Mouse (Mus musculus) thymus, postnatal 10 days (tissue): ENCODE results near the gene Serpine1.
"Not testable (repeated sequence)": the region's sequence is repeated elsewhere in the genome, so short reads cannot be mapped to it uniquely, and the experiment has no call there.

Source experiments
- DNase-seq, 2 experiments: peaks; one replicate each; pipeline ENCODE4 v3.0.0; 2021; ENCODE audit warnings: low spot score in 2 of 2

Serpine1 gene

DNA sequence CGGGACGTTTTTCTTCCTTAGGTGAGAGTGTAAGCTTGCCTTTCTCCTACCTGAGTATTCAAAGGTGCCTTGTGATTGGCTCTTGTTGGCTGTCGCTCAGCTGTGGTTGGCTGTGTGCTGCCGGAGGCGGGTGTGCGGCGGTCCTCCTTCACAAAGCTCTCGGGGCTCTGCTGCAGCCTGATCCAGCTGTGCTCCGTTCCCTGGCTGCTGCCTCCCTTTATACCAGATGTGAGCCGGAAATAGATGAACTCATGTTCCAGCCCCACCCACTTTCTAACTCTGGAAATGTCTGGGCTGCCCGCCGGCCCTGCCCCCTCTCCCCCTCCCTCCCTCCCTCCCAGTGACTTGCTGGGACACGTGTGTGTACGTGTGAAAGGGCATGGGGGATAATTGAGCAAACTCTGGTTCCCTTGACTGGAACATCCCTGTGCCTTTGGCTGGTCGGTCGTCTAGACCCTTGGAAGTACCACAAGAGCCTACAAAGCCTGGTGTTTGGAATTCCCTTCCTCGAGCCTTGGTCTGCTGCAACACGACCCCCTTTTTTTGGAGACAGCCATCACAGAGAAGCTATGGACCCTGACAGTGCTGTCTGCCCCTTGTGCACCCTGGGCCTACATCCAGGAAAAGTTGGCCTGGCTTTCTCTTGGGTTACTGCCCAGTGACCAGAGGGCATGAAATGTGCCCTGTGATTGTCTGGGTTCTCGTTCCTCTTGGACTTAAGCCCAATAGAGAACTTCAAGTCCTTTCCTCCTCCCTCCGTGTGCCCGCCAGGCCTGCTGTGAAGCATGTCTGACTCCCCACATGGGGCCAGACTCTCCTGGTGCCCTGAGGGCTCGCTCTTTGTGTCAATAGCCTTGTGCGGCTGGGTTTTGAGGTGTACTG lies at the start of gene Serpine1:
TSS of gene Serpine1 (minus strand) at position 190 of the 882 bp plus-strand sequence.
- peak; percentile 43 to 56 for DNase-seq

DNA sequence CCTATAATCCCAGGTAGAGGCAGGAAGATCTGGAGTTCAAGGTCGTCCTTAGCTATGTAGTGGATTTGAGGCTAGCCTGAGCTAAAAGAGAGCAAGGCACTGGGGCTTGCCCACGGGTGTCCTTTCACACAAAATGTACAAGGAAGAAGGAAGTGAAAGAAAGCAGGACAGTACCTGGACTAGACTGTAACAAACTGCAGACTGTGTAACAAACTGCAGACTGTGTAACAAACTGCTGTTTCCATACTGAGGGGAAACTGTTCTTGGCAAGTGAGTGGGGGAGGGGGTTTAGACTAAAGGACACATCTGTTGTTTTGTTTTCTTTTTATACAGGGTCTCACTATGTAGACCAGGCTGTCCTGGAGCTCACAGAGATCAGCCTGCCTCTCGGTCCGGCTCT lies 49.2 kb upstream of the Serpine1 start:
- no peak for DNase-seq

DNA sequence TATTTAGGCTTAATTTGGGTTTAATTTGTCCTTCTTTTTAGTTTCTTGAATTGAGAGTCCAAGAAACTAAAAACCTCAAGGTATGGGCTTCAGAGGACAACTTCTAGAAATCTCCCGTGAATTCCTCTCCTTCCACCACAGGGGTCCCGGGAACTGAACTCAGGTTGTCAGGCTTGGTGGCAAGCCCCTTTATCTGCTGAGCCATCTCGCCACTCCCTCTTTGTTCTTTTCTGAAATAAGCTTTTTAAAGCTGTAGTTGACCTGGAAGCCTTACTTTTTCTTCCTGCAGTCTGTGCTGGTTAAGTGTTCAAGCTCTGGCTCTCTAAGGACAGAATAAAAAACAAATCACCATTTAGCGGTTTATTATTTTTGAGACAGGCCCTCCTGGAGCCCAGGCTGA lies 46.8 kb upstream of the Serpine1 start:
- DNase-seq, result no peak

DNA sequence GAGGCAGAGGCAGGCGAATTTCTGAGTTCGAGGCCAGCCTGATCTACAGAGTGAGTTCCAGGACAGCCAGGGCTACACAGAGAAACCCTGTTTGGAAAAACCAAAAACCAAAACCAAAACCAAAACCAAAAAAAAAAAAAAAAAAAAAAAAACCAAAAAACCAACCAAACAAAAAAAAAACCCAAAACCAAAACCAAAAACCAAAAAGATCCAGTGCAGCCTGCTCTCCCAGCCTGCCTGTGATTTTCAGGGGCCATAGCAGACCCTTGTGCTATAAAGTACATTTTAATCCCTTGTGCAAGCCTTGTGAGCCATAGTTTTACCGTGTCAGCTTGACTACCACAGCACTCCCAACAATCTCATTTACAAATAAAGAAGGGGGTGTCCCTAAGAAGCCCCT lies 45.9 kb upstream of the Serpine1 start:
- DNase-seq, result not testable (repeated sequence)

DNA sequence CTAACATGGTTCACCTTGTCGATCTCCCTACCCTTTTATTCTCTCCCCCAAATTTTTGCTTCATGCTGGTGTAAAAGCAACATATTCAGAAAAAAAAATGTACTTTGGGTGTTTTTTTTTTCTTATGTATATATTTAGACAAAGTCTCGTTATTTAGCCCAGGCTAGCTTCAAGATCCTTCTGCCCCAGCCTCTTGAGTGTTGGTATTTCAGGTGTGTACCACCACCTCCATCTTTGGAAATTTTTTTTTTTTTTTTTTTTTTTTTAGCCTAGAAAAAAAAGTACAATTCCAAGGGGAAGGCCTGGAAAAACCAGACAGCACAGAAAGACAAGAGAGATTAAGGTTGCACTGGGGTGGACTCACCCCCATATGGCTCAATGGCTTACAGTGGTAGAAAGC lies 44.9 kb upstream of the Serpine1 start:
- DNase-seq, result no peak

DNA sequence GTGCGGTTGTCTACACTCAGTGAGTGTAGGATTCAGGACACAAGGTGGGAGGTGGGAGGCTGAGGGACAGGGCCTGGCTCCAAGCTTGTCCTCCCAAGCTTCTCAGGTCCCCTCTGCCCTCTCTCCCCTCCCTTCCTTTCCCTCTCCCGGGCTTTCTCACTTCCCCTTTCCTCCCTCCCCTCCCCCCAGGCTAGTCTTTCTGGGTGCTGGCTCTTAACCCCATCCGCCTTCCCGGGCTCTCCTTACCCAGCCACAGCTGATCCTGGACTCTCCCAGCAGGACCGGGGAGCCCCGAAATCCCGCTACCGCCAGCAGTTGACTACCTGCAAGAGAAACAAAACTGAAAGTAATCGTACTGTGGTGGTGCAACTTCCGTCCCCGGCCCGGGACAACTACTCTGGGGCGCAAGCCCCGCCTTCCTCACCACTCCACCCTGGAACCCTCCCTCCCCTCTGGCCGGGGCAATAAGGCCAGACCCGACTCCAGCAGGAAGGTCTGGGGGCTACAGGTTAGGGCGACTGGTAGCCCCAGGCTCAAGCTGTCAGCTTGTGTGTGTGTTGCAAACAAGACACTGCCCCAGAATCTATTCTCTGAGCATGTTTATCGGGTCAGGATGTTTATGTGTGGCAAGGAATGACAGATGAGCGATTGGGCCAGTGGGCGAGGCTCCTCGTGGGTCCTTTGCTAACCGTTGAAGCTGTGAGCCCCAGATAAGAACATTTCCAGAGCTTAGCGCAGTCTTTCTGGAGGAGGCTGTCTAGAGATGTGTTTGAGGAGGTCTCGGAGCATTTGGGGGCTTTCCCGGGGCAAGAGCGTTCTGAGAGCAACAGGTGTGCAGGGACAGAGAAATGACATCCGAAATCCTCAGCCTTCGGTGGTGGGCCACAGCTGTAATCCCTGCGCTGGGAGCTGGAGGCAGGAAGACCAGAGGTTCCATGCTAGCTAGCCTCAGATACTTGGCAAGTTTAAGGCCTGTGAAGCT lies 44.1 kb upstream of the Serpine1 start, which contains the start of gene Trim56:
TSS of gene Trim56 (minus strand) at position 344 of the 982 bp plus-strand sequence.
- DNase-seq, result peak; percentile 70 to 78

DNA sequence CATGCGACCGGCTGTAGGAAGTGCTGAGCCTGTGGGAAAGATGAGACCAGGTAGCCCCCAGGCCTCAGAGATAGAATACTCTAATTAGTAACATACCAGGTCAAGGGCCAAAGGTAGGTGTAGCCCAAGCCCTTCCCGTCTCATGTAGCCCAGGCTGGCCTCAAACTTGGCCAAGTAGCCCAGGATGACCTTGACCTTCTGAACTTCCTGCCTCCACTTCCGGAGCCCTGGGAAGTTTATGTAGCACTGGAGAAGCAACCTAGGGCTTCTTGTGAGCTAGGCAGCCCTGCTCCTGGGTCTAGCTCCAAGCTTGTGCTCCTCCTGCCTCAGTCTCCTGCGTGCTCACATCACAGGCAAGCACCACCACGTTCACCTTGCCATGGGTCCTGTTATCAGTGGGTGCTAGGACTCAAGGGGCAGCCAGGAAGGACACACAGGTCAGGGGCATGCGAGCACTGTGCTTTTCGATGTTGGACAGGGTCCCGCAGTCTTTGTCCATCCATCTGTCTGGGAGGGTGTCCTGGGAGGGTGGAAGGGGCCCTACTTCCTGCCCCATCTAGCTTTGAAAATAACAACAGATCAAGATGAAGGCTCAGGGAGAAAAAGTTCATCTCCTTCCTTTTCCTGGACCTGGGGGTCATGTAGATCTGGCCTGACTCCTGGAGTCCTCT lies 43.0 kb upstream of the Serpine1 start:
- no peak for DNase-seq

DNA sequence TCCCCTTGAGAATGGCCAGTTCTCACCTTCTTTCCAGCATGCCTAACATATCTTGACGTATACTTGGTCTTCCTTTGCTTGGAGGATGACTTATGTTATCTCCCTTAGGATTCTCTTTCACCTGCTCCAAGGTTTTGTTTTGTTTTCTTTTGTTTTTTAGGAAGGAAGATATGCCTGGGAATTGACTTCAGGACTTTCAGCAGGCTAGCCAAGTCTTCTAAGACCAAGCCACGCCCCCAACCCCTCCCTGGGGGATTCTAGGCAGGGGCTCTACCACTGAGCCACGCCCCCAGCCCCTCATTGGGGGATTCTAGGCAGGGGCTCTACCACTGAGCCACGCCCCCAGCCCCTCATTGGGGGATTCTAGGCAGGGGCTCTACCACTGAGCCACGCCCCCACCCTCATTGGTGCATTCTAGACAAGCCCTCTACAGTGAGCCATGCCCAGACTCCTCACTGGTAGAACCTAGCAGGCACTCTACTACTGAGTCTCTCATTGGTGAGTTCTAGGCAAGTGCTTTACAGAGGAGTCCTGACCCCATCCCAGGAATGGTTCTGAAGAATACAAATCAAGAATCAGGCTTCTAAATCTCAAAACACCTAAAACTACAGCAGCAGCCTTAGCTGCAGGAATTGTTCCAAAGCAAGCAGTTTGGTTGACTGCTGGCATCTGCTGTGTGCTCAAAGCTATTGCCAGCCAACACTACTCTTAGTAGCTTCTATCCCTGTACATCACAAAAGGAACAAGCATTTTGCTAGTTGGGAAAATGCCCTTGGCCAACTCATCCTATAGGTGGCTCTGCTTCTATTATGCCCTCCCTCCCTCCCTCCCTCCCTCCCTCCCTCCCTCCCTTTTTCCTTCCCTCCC lies 39.7 kb upstream of the Serpine1 start:
- no peak for DNase-seq

DNA sequence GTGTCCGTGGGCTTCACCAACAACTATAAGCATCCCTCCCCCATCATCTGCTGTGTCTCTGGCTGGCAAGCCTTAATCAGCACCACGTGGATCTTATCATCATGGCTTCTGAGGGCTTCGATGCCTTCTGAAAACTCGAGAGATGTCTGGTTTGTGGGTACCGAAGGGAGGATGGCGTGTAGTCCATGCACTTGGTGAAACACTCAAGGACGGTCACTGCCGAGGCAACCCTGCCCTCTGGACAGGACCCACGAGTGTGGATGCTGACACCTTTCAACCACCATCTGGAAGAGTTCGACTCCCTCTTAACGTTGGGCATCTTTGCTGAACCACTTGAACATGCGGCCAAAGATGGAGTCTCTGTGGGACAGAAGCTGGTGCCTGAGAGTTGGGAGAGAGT lies 38.8 kb upstream of the Serpine1 start:
- DNase-seq, result no peak

DNA sequence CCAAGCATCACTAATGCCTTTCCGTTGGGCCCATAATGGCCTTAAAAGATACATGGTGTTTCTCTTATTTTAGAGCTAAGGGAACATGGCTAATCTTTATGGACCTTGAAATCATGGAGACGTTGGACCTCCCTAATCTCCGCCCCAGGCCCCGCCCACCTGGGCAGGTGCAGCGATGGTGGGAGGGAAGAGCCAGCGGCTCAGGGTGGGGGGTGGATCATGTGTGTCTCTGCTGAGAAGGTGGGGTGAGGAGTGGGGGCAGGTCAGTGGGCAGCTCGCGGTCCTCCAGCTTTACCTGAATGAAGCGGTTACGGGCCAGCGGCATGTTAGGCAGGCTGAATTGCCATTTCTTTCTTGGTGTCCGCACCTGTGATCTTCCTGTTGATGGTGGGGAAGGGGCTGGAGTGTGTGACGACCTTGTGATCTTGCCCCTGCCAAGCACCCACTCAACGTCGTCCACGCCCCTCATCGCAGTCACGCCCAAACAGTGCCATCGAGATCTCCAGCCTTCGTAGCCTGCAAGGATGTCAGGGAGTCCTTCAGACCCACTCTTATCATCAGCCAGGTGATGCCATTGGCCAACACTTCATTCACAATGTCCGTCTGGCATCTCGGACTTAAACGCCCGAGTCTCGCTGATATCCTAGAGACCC lies 38.0 kb upstream of the Serpine1 start:
- no peak for DNase-seq

DNA sequence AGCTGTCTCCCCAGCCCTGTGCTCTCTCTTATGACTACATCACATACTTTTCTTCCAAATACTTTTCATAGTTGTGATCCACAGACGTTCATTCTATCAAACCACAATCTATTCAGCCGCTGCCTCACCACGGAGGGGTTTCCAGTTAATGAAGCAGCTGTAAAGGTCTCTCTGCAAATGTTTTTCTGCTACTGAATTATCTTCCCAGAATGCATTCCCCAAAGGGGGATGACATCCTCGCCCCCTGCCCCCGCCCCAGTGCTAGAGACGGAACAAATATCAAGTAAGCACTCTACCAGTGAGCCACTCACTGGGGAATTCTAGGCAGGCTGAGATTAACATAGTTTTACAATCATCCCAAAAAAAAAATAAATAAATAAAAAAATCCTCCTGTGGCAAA lies 36.0 kb upstream of the Serpine1 start:
- DNase-seq, result no peak

DNA sequence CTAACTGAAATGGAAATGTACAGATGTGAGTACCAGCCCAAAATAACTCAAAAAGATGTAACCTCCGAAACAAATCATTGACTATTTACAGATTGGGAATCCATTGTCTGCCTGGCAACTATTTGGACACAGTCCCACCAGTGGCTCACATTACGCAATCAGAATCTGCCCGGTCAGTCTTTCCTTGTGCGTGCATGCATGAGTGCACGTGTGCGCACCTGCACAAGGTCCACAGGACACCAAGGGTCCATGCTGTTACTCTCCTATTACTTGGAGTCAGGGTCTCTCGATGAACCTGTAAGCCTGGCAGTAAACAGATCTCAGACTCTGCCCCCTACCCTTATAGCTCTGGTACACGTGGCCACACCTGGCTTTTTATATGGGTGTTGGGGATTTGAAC lies 35.6 kb upstream of the Serpine1 start:
- no peak for DNase-seq

DNA sequence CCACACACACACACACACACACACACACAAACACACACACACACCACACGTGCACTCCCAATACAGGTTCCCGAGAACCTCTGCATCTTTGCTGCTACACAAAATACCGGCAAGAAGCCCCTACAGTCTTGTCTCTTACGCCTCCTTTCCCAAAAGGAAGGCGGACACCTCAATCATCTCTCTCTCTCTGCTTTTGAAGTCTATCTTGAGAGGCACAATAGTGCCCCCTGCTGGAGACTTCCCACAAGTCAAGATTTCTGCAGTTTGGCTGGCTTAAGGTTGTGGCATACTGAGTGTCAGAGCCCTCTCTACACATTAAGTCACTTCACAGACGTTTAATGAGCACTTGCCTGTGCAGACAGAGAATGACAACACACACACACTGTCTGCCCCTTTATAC lies 35.0 kb upstream of the Serpine1 start:
- DNase-seq, result peak; percentile 60 to 84

DNA sequence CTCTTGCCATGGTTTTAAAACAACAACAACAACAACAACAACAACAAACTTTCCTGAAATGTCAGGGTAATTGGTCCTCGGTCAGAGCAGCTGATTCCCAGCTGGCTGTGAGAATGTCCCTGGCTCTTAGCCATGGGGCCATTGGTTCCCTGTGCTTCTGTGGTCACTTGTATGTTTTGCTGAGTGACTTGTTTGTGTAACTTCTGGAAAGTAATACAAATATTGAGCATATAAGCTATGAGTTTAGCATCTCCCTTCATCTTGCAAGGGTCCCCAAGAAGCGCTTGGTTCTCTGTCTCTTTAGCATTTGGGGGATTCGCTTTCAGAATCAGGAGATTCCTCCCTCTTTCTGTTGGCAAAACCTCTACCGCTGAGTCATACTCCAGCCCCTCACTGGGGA lies 34.4 kb upstream of the Serpine1 start:
- DNase-seq, result no peak

DNA sequence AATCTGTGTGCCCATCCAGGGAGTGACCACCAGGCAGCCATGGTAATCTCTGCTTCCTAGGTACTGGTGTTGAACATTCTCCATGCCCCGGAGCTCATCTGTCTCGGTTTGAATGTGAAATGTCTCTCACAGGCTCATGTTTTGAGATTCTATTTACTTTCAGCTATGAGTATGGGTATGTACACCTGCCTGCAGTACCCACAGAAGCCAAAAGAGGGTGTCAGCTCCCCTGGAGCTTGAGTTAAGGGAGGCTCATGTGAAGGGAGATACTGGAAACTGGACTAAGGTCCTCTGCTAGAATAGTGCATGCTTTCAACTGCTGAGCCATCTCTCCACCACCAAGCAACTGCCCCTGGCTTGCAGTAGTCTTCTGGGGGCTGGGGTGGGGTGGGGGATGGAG lies 31.9 kb upstream of the Serpine1 start:
- no peak for DNase-seq

DNA sequence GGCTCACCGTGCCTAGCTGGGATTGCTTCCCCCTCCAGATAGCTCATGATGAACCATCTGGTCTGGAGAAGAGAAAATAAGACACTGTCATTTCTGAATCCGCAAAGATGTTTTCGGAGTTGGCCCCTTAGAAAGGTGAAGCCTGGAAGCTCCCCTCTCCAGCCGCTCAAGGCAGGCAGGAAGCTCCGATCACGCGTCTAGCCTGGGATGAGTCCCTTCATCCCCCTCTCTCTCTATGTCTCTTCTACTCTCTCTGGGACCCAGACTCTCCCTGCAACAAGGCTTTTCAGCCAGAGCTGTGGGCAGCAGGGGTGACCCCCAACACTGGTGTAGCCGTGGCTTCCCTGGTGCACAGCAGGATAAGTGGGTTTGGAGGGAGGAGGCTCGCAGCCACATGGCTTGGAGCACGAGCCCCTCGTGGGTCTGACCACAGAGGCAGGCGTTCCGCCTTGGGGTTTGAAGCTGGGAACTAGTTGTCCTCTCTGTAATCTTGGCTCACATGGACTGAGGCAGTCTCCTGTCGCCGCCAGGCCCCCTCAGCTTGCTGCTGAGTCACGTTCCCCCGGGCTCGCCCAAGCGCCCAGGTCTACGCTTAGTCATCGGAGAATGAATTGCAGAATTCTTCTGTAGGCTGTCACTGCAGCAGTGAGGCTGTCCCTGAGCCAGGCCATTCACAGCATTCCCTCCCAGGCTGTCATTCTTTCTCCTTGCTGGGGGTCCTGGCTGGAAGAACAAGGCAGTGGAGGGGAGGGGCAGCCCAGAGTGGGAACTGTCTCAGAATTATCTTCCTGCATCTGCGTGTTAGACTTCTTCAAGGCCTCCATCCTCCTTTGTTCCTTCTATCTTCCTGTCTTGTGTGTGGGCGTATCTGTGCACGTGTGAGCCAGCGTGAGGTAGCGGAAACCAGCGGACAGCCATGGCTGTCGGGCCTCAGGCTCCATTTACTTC lies 30.8 kb upstream of the Serpine1 start:
- DNase-seq, result peak; percentile 39 to 53

DNA sequence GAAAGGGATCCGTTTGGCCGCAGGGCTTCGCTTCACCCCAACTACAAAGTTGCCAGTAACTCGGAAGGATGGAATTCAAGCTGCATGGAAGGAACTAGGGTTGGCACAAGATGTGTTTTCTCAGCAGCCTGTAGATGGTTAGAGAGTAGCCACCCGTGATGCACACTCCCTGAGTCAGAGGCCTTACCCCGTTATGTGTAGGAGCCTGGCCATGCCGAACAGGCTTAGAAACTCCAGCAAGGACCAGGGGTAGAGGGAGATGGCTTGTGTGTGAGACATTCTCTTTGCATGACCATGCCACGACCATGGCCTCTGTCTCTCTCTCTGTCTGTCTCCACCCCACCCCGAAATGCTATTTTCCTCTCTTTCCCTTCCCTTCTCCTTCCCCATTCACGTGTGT lies 30.0 kb upstream of the Serpine1 start:
- no peak for DNase-seq

DNA sequence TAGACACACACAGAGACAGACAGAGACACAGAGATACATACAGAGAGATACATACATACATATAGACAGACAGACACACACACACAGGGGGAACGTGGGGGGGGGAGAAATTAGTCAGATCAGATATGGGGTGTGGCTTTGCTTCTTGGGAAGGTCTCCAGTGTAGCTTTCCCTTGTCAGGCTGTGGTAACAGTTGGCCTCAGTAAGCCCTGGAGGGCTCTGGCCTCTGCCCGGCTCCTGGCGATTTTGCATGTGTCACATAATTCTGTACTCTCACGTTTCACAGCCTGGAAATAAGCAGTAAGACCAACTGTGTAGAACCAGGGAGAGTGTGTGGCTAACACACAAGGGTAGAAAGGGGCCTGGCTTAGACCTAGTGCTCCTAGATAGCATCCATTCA lies 28.6 kb upstream of the Serpine1 start:
- no peak for DNase-seq

DNA sequence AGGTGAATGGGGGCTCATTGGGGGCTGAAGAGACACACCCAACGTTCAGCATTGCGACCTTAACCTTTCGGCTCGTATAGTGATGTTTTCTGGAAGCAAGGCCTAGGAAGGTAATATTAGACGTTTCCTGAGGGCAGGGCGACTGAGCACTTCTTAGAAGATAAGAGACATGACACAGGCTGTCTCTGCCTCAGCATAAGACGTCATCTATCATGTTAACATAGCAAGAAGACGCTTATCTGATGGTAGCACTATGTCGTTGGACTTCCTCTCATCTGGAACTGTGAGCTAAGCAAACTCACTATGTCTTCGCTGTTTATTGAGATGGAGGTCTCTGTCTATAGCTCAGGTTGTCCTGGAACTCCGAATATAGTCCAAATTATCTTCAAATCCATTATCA lies 26.4 kb upstream of the Serpine1 start:
- DNase-seq, result no peak
